Mouse (Mus musculus) bone marrow macrophage, adult 2 months (primary cell): ENCODE measurements around the gene Drg1.

ENCODE experiments used
- CTCF ChIP-seq: IDR thresholded peaks from 2 replicates; pipeline ENCODE4 v1.5.1; 2012; ENCODE audit warnings: low read depth, mild to moderate bottlenecking, low read length, moderate library complexity
- POLR2A ChIP-seq: IDR thresholded peaks from 2 replicates; pipeline ENCODE4 v1.6.1; 2012; ENCODE audit warnings: mild to moderate bottlenecking, low read depth, low read length, borderline replicate concordance

GRCm38 (mm10) chr11:3227113-3227512 lies 39.1 kb downstream of the Drg1 start:
- TF ChIP-seq CTCF (no peak), POLR2A (no peak)
